Mouse (Mus musculus) heart, embryonic 10.5 days (tissue): ENCODE results near the gene Magi1. TPM values are rescaled to one million over a fixed set of nuclear protein-coding genes. Genes with fewer than 3 reads are reported as not detected.
"Not testable (repeated sequence)": the region's sequence is repeated elsewhere in the genome, so short reads cannot be mapped to it uniquely, and the experiment has no call there.

Experiments
- DNase-seq: peaks from one replicate; pipeline ENCODE4 v3.0.0-alpha.2; 2017; ENCODE audit warnings: low spot score
- H3K27ac ChIP-seq: fragments of 300-500 bp; sonication (generic); 2 replicates; pipeline ENCODE4 v1.5.1; 2016; ENCODE audit warnings: mild to moderate bottlenecking
- H3K27me3 ChIP-seq: fragments of 300-500 bp; sonication (generic); 2 replicates; pipeline ENCODE4 v1.6.1; 2016; ENCODE audit warnings: mild to moderate bottlenecking; ENCODE audit not compliant: poor library complexity, insufficient read depth, severe bottlenecking
- H3K36me3 ChIP-seq: fragments of 300-500 bp; sonication (generic); 2 replicates; pipeline ENCODE4 v1.6.1; 2016; ENCODE audit warnings: mild to moderate bottlenecking, moderate library complexity
- H3K4me1 ChIP-seq: fragments of 300-500 bp; sonication (generic); 2 replicates; pipeline ENCODE4 v1.6.1; 2016; ENCODE audit warnings: mild to moderate bottlenecking
- H3K4me3 ChIP-seq: fragments of 300-500 bp; sonication (generic); 2 replicates; pipeline ENCODE4 v1.5.1; 2016; ENCODE audit warnings: mild to moderate bottlenecking, moderate library complexity
- H3K9me3 ChIP-seq: fragments of 300-500 bp; sonication (generic); 2 replicates; pipeline ENCODE4 v1.6.1; 2016; ENCODE audit warnings: mild to moderate bottlenecking, moderate library complexity
- WGBS: fragments of 180-500 bp; shearing (Covaris S2); methylation state at CpG from one replicate; pipeline ENCODE4 v1.1.7; 2016; 5-methylcytosine and 5-hydroxymethylcytosine counted together
- polyA plus RNA-seq: library from polyadenylated mRNA; unstranded; fragments of >200 nt; fragmentation: Nextera tagmentation; extraction: Ambion mirVana; gene quantifications from 2 replicates; pipeline ENCODE4 v1.2.1, GENCODE M21; 2016

The Magi1 gene
- polyA plus RNA-seq, 1 experiment from 2014 or later = 10.5 TPM

DNA sequence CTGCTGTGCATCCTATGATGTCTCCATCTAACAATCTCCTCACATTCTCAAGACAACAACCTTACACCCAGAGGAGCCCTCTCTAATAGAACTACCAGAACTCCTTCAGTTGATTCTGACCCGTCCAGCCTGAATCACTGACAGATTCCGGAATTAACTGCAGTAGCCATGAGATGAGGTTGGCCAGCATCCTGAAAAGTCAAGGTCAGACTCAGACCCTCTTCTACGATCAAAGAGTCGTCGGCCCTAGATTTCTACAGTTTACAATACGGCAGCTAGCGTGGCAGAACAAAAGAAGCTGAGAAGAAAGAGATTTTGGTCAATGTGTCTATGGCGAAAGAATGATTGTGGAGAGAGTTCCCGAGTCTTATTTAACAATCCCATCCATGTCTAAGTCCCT, 257.4 kb downstream of the Magi1 start:
- H3K4me3 ChIP-seq = no peak overlapping the region
- H3K9me3 ChIP-seq = no peaks in the 10 kb centered on the region
- H3K27ac ChIP-seq = no peak overlapping the region
- no peak for DNase-seq
- peaks cover 2% of the 10 kb centered on the region; the same call in 1 of the 2 replicates for H3K36me3 ChIP-seq
- no peaks in the 10 kb centered on the region for H3K27me3 ChIP-seq
- H3K4me1 ChIP-seq = peaks cover 5% of the 10 kb centered on the region
- 92% methylated on average over 9 of the region's 9 CpGs for WGBS

DNA sequence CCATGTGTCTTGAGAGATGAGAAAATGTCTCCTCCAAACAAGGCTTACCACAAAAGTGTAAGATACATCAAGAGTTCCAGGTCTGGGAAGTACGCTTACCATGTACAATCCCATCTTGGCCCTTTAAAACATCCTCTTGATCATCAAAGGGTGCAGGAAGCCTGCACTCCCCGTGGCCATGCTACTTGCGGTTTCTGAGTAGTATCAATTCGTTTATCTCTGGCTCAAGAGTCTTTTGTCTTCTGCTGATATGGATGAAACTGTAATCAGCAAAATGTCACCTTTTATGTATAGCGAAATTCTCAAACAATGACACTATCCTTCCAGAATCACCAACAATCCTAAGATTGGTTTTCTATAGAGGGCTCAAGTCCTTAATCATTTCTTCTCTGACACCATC, 261.3 kb downstream of the Magi1 start:
- peaks cover 14% of the 10 kb centered on the region for H3K4me1 ChIP-seq
- H3K27me3 ChIP-seq = no peaks in the 10 kb centered on the region
- no peak overlapping the region for H3K27ac ChIP-seq
- no peak for DNase-seq
- 51% methylated on average over 5 of the region's 5 CpGs for WGBS
- no peaks in the 10 kb centered on the region for H3K36me3 ChIP-seq
- H3K9me3 ChIP-seq = no peaks in the 10 kb centered on the region
- H3K4me3 ChIP-seq = no peak overlapping the region

DNA sequence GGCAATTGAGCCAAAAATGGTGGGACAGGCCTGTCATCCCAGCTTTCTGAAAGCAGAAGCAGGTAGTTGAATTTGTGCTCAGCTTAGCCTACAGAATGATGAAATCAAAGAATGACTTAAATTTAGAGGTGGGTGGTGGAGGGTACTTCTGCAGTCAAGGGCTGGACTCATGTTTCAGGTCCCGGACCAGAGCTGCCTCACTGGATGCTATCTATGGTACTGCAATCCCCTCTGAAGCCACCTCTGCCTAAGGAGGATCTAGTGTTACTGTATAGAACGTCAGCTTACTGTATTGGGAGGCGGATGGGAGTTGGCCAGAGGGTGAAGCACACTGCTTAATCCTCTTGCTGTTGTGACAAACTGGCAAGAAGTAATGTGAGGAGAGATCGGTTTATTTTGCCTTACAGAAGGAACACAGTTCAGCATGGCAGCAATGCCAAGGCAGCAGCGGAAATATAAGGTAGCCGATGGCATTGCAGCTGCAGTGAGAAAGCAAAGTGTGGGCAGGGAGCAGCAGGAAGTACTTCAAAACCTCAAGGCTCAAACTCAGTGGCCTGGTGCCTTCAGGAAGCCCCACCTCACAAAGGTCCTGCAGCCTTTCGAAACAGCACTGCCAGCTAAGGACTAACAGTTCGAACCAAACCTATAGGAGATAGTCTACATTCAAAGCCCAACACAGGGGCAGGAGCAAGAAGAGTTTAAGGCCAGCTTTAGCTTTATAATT, 262.3 kb downstream of the Magi1 start:
- WGBS = 73% methylated on average over 8 of the region's 8 CpGs
- Histone ChIP-seq H3K4me3 (no peak overlapping the region), H3K36me3 (no peaks in the 10 kb centered on the region), H3K4me1 (peaks cover 14% of the 10 kb centered on the region), H3K27me3 (no peaks in the 10 kb centered on the region), H3K27ac (no peak overlapping the region), H3K9me3 (no peaks in the 10 kb centered on the region)
- DNase-seq = no peak

DNA sequence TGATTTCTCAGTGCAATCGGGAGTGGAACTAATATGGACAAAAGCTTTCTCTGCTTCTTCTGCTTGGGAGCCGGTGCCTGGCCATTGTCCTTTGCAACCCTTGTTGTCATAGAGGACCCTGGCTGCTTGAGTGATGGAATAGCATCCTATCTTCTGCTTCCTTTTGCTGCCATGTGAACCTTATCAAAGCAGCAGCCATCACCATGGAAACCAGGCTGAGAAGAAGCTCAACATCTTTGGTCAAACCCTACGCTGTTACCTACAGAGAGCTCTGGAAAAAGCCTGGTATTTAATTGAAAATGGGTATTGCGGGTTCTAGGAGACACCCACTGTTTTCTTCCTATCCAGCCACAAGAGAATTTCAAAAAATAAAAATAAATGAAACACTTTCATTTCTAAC, 263.2 kb downstream of the Magi1 start:
- 82% methylated on average over 4 of the region's 4 CpGs for WGBS
- Histone ChIP-seq H3K27ac (no peak overlapping the region), H3K4me1 (peaks cover 14% of the 10 kb centered on the region), H3K4me3 (no peak overlapping the region), H3K36me3 (no peaks in the 10 kb centered on the region), H3K9me3 (no peaks in the 10 kb centered on the region), H3K27me3 (no peaks in the 10 kb centered on the region)
- no peak for DNase-seq

DNA sequence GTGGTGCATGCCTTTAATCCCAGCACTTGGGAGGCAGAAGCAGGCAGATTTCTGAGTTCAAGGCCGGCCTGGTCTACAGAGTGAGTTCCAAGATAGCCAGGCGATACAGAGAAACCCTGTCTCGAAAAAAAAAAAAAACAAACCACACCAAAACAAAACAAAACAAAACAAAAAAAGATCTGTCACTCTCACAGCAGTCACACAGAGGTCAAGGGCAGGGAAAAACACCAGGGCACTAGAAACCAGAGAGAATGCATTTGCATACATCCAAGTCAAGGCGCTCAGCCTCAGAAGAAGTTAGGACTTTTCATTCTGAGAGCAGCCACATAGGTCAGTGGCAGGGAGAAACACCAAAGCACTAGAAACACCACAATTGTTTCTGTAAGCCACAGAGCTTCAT, 263.8 kb downstream of the Magi1 start:
- H3K9me3 ChIP-seq = no peaks in the 10 kb centered on the region
- WGBS = 87% methylated on average over 4 of the region's 4 CpGs
- DNase-seq = no peak
- no peak overlapping the region for H3K4me3 ChIP-seq
- no peak overlapping the region for H3K27ac ChIP-seq
- no peaks in the 10 kb centered on the region for H3K27me3 ChIP-seq
- peaks cover 14% of the 10 kb centered on the region for H3K4me1 ChIP-seq
- no peaks in the 10 kb centered on the region for H3K36me3 ChIP-seq

DNA sequence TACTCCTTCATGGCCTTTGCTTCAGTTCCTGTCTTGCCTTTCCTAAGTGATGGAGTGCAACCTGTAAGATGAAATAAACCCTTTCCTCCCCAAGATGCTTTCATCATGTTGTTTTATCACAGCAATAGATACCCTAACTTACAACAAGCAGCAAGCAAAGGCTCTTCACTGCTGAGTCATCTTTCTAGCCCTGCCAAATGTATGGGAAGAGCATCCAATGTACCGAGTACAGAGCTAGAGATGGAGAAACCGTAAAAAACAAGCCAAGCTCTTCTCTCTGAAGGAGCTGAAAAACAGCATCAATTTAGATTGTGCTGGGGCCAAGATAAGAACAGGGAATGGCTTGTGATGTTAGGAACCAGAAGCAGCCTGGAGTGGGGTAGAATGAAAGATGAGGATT, 270.0 kb downstream of the Magi1 start:
- Histone ChIP-seq H3K36me3 (no peaks in the 10 kb centered on the region), H3K27me3 (no peaks in the 10 kb centered on the region), H3K4me1 (peaks cover 9% of the 10 kb centered on the region; the same call in 1 of the 2 replicates), H3K9me3 (no peaks in the 10 kb centered on the region), H3K27ac (no peak overlapping the region), H3K4me3 (no peak overlapping the region)
- no peak for DNase-seq
- 73% methylated on average over 2 of the region's 2 CpGs for WGBS

DNA sequence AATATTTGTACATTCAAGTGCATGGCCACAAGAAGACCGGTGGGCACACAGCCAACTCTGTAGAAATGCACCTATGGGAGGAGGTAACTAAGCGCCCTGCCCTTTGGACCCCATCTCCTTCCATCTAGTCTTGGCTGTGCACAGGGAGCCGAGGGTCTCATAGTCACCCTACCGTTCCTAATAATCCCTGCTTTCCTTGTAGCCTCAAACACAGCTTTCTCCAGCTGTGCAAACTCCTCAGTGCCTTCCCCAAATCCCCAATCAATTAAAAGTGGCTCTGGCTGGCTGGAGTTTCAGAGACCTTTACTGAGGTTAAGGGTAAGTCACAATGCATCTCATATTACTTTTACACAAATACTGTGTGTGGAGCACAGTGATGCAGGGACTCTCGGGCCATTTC, 271.8 kb downstream of the Magi1 start:
- Histone ChIP-seq H3K9me3 (no peaks in the 10 kb centered on the region), H3K4me3 (no peak overlapping the region), H3K27ac (no peak overlapping the region), H3K4me1 (peaks cover 9% of the 10 kb centered on the region; the same call in 1 of the 2 replicates), H3K36me3 (no peaks in the 10 kb centered on the region), H3K27me3 (no peaks in the 10 kb centered on the region)
- DNase-seq = no peak
- 62% methylated on average over 5 of the region's 5 CpGs for WGBS

DNA sequence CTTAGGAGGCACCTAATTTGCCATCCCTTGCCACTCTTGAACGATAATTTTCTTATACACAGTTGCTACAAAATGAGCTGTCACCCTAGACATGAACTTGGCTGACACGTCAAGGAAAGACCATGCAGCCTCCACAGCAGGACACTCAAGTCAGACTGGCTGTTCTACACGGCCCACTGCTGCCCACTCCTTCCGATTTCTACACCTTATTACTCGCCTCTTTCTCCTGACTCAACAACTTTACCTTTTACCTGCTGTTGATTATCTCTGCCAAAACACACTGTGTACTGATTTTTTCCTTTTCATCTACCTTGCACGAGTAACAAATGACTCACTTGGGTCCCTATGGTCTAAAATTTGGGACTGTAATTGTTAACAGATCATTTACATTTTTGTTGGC, 272.2 kb downstream of the Magi1 start:
- Histone ChIP-seq H3K27me3 (no peaks in the 10 kb centered on the region), H3K4me1 (peaks cover 9% of the 10 kb centered on the region; the same call in 1 of the 2 replicates), H3K4me3 (no peak overlapping the region), H3K9me3 (no peaks in the 10 kb centered on the region), H3K36me3 (no peaks in the 10 kb centered on the region), H3K27ac (no peak overlapping the region)
- DNase-seq = no peak
- 84% methylated on average over 6 of the region's 6 CpGs for WGBS

DNA sequence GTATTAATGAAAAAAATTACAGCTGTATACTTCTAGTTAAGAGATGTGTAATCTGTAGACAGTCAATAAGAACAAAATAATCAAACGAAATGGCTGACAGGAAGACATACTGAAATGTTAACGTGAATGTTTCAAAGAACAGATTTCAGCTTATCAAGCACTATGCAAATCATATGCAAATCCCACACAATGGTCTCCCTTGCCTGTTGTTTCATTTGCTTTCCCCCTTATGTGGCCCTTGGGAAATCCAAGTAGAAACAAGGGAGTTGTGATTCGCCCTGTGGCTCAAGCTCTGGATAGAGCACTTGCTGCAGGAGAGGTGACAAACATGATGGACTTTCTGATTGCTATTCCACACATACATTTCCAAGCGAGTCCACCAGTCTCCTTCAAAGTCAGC, 275.1 kb downstream of the Magi1 start:
- no peaks in the 10 kb centered on the region for H3K9me3 ChIP-seq
- 0 out of 2 replicates have a peak, but pooled peaks cover 11% of the 10 kb centered on the region for H3K4me1 ChIP-seq
- no peak for DNase-seq
- no peaks in the 10 kb centered on the region for H3K36me3 ChIP-seq
- no peak overlapping the region for H3K4me3 ChIP-seq
- no peak overlapping the region for H3K27ac ChIP-seq
- H3K27me3 ChIP-seq = no peaks in the 10 kb centered on the region
- 76% methylated on average over 4 of the region's 4 CpGs for WGBS

DNA sequence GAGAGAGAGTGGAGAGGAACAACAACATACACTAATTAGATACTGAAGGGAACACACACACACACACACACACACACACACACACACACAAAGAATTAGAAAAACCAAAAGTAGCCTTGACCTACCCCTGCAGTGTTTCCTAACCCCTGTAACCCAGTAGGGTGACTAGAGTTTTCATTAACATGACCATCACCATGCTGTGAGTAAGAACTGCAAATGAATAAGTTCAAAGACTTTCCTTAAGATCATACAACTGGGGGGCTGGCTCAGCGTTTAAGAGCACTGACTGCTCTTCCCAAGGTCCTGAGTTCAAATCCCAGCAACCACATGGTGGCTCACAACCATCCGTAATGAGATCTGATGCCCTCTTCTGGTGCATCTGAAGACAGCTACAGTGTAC, 280.1 kb downstream of the Magi1 start:
- not testable (repeated sequence) for H3K4me1 ChIP-seq, H3K27ac ChIP-seq, H3K4me3 ChIP-seq, DNase-seq, H3K27me3 ChIP-seq, H3K36me3 ChIP-seq, H3K9me3 ChIP-seq
- 65% methylated on average over 2 of the region's 2 CpGs for WGBS

DNA sequence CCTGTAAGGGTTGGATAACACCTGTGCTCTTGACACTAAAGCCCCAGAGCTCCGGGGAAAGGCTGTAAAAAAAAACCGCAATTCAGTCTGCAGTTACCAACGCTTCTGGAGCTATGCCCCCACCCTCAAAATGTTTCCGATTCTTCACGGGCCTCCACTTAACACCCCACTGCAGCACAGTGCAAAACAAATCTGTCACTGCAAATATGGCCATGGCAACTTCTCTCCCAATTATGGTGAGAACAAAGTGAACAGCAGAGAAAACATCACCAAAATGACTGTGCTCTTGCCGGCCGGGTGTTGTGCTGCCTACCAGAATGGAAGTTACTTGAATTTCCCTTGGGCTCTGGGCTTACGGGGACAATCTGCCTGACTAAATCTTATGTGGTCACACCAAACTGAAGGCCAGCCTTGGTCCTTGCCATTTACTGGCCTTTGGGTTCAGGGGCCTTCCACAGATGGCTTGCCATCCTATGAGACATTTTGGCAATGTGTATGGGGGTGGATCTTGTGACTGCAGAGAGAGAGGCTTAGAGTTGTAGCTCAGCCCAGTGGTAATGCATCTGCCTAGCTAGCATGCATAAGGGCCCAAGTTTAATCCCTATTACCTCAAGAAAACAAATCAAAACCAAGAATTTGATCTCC, 286.8 kb downstream of the Magi1 start:
- DNase-seq = no peak
- H3K27ac ChIP-seq = no peak overlapping the region
- H3K27me3 ChIP-seq = no peaks in the 10 kb centered on the region
- H3K4me1 ChIP-seq = peaks cover 3% of the 10 kb centered on the region; the same call in 1 of the 2 replicates
- WGBS = 87% methylated on average over 8 of the region's 8 CpGs
- no peaks in the 10 kb centered on the region for H3K9me3 ChIP-seq
- no peaks in the 10 kb centered on the region for H3K36me3 ChIP-seq
- no peak overlapping the region for H3K4me3 ChIP-seq

DNA sequence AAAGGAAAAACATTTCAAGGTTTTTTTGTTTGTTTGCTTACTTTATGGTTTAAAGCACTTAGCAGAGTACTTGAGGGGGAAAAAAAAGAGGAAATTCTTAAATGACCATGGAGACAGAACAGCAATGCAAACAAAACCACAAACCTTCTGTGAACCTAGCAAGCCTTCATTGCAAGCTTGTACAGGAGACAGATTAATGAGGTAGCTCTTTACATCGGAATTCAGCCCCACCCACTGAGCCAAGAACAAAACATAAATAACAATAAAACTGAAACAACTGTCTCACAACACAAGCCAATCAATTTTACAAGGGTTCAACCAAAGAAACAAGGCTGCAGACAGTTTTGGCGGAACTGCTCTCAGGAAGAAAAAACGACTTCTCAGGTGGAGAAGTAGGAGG, 296.2 kb downstream of the Magi1 start:
- Histone ChIP-seq H3K36me3 (no peaks in the 10 kb centered on the region), H3K27me3 (no peaks in the 10 kb centered on the region), H3K4me3 (no peak overlapping the region), H3K27ac (no peak overlapping the region), H3K4me1 (peaks cover 40% of the 10 kb centered on the region; the same call in 1 of the 2 replicates), H3K9me3 (no peaks in the 10 kb centered on the region)
- no peak for DNase-seq
- 45% methylated on average over 3 of the region's 3 CpGs for WGBS

DNA sequence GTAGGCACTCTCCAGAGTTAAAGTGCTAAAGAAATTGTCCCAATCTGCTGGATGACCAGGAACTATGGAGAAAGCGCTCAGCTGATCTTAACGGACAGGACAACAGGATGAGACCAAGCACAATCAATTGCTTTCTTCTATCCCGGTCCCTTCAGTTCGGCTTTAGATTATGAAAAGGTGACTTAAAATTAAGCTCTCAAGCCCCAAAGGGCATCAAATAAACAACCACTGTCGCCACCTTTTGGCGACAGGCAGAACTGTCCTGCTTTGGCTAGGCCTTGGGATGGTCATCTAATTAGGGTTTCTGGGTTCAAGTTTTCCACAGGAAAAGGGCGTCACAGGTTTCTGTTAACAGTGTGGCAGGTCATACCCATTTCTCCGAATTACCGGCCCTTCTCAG, 298.6 kb downstream of the Magi1 start:
- H3K36me3 ChIP-seq = no peaks in the 10 kb centered on the region
- no peaks in the 10 kb centered on the region for H3K27me3 ChIP-seq
- no peak overlapping the region for H3K4me3 ChIP-seq
- peaks cover 57% of the 10 kb centered on the region for H3K4me1 ChIP-seq
- no peak for DNase-seq
- no peak overlapping the region for H3K27ac ChIP-seq
- no peaks in the 10 kb centered on the region for H3K9me3 ChIP-seq
- 64% methylated on average over 9 of the region's 9 CpGs for WGBS
